Mouse (Mus musculus): ENCODE data around the gene Ttll5. TPM values are rescaled to one million over a fixed set of nuclear protein-coding genes. Genes with fewer than 3 reads are reported as not detected.
A peak's percentile ranks its signal among the peaks of the same experiment; 100 is the strongest.

Ttll5 gene
- polyA plus RNA-seq, 2 experiments: 13.9 to 16.3 TPM

DNA sequence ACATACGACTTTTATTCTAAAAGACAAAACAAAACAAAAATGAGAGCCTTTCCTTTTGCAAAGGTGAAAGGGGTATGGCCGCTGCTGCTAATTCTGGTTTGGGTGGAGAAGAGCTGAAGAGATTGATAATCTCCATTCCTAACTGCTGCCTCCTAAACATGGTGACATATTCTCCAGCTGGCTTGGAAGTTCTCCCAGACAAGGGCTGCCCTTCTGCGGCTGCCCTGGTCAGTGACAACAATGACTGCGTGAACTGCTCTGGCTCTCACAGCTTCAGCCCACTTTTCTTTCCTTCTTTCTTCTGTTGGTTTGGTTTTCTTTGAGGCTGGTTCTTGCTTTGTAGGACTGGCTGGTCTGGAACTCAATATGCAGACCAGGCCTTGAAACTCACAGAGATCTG lies 163.7 kb downstream of the Ttll5 start:
- no peak for TF ChIP-seq POLR2A (IDR thresholded peaks at IDR 0.05; ENCODE audit: borderline replicate concordance, extremely low read depth, insufficient read depth, insufficient read length)
- Histone ChIP-seq H3K27me3 (ENCODE audit: control insufficient read depth, insufficient read depth, low read length) (no peaks in the 10 kb centered on the region), H3K27ac (replicated peaks; ENCODE audit: low read depth, low read length) (no peak overlapping the region), H3K4me1 (ENCODE audit: control insufficient read depth, insufficient read depth, low read length) (peaks cover 12% of the 10 kb centered on the region; the same call in 1 of the 2 replicates), H3K36me3 (ENCODE audit: control insufficient read depth, insufficient read depth, low read length) (no peaks in the 10 kb centered on the region), H3K9me3 (ENCODE audit: control insufficient read depth, low read length) (no peaks in the 10 kb centered on the region), H3K9ac (ENCODE audit: low read depth, low read length, severe bottlenecking) (no peak overlapping the region), H3K4me3 (replicated peaks; ENCODE audit: low read length) (no peak overlapping the region), H3K4me2 (replicated peaks; ENCODE audit: low read depth, low read length, severe bottlenecking) (no peak overlapping the region)
- WGBS: 99% methylated on average over 4 of the region's 4 CpGs
- no peak for DNase-seq (ENCODE audit: low spot score)
- ATAC-seq (ENCODE audit: low FRiP score, low read depth): no peak

GRCm38 (mm10) chr12:85988818-85989377 lies 164.4 kb downstream of the Ttll5 start:
- H3K9me3 ChIP-seq (ENCODE audit: control insufficient read depth, low read length): no peaks in the 10 kb centered on the region
- H3K27ac ChIP-seq (replicated peaks; ENCODE audit: low read depth, low read length): no peak overlapping the region
- DNase-seq (ENCODE audit: low spot score): no peak
- H3K4me2 ChIP-seq (replicated peaks; ENCODE audit: low read depth, low read length, severe bottlenecking): no peak overlapping the region
- no peak for ATAC-seq (ENCODE audit: low FRiP score, low read depth)
- no peak overlapping the region for H3K9ac ChIP-seq (ENCODE audit: low read depth, low read length, severe bottlenecking)
- 78% methylated on average over 4 of the region's 4 CpGs for whole genome bisulfite sequencing
- TF ChIP-seq POLR2A (IDR thresholded peaks at IDR 0.05; ENCODE audit: borderline replicate concordance, extremely low read depth, insufficient read depth, insufficient read length): no peak
- H3K4me1 ChIP-seq (ENCODE audit: control insufficient read depth, insufficient read depth, low read length): peaks cover 20% of the 10 kb centered on the region
- no peak overlapping the region for H3K4me3 ChIP-seq (replicated peaks; ENCODE audit: low read length)
- H3K36me3 ChIP-seq (ENCODE audit: control insufficient read depth, insufficient read depth, low read length): no peaks in the 10 kb centered on the region
- no peaks in the 10 kb centered on the region for H3K27me3 ChIP-seq (ENCODE audit: control insufficient read depth, insufficient read depth, low read length)

GRCm38 (mm10) chr12:85992013-85992837 lies 167.8 kb downstream of the Ttll5 start:
- Histone ChIP-seq H3K4me3 (replicated peaks; ENCODE audit: low read length) (no peak overlapping the region), H3K4me2 (replicated peaks; ENCODE audit: low read depth, low read length, severe bottlenecking) (no peak overlapping the region), H3K27me3 (ENCODE audit: control insufficient read depth, insufficient read depth, low read length) (no peaks in the 10 kb centered on the region), H3K9ac (ENCODE audit: low read depth, low read length, severe bottlenecking) (no peak overlapping the region), H3K27ac (replicated peaks; ENCODE audit: low read depth, low read length) (no peak overlapping the region), H3K9me3 (ENCODE audit: control insufficient read depth, low read length) (no peaks in the 10 kb centered on the region), H3K4me1 (ENCODE audit: control insufficient read depth, insufficient read depth, low read length) (peaks cover 23% of the 10 kb centered on the region), H3K36me3 (ENCODE audit: control insufficient read depth, insufficient read depth, low read length) (peaks cover 4% of the 10 kb centered on the region; the same call in 1 of the 2 replicates)
- no peak for ATAC-seq (ENCODE audit: low FRiP score, low read depth)
- WGBS: 75% methylated on average over 7 of the region's 7 CpGs
- no peak for TF ChIP-seq POLR2A (IDR thresholded peaks at IDR 0.05; ENCODE audit: borderline replicate concordance, extremely low read depth, insufficient read depth, insufficient read length)
- no peak for DNase-seq (ENCODE audit: low spot score)

DNA sequence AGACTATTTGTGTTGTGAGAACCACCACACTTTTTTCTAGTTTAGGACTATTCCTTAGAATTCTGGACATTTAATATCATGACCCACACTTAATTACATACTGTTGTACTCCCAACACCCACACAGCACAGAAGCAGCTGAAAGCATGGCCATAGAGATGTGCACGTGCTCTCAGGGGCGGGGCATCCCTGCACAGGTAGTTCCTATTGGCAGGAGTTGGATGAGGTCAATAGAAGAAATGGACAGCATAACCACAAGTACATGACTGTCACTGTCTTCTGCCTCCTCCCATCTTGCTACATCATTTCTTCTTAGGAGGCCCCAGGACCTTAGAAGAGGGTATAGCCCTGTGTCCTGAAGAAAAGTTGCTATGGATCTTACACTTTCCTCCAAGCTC lies 168.4 kb downstream of the Ttll5 start:
- H3K4me3 ChIP-seq (replicated peaks; ENCODE audit: low read length): no peak overlapping the region
- ATAC-seq (ENCODE audit: low FRiP score, low read depth): no peak
- peaks cover 4% of the 10 kb centered on the region; the same call in 1 of the 2 replicates for H3K36me3 ChIP-seq (ENCODE audit: control insufficient read depth, insufficient read depth, low read length)
- no peak overlapping the region for H3K4me2 ChIP-seq (replicated peaks; ENCODE audit: low read depth, low read length, severe bottlenecking)
- no peaks in the 10 kb centered on the region for H3K9me3 ChIP-seq (ENCODE audit: control insufficient read depth, low read length)
- peaks cover 23% of the 10 kb centered on the region for H3K4me1 ChIP-seq (ENCODE audit: control insufficient read depth, insufficient read depth, low read length)
- no peak for TF ChIP-seq POLR2A (IDR thresholded peaks at IDR 0.05; ENCODE audit: borderline replicate concordance, extremely low read depth, insufficient read depth, insufficient read length)
- H3K27ac ChIP-seq (replicated peaks; ENCODE audit: low read depth, low read length): no peak overlapping the region
- H3K27me3 ChIP-seq (ENCODE audit: control insufficient read depth, insufficient read depth, low read length): no peaks in the 10 kb centered on the region
- 88% methylated on average over 2 of the region's 2 CpGs for WGBS
- H3K9ac ChIP-seq (ENCODE audit: low read depth, low read length, severe bottlenecking): no peak overlapping the region
- DNase-seq (ENCODE audit: low spot score): no peak

GRCm38 (mm10) chr12:85993790-85994360 lies 169.4 kb downstream of the Ttll5 start:
- 24% methylated on average over 5 of the region's 5 CpGs for WGBS
- no peak overlapping the region for H3K27ac ChIP-seq (replicated peaks; ENCODE audit: low read depth, low read length)
- no peak for TF ChIP-seq POLR2A (IDR thresholded peaks at IDR 0.05; ENCODE audit: borderline replicate concordance, extremely low read depth, insufficient read depth, insufficient read length)

More at GRCm38 (mm10) chr12:85993790-85994360, 169.4 kb downstream of the Ttll5 start:
- DNase-seq (ENCODE audit: low spot score): peak; percentile 41
- Histone ChIP-seq H3K9me3 (ENCODE audit: control insufficient read depth, low read length) (no peaks in the 10 kb centered on the region), H3K4me3 (replicated peaks; ENCODE audit: low read length) (no peak overlapping the region), H3K36me3 (ENCODE audit: control insufficient read depth, insufficient read depth, low read length) (peaks cover 4% of the 10 kb centered on the region; the same call in 1 of the 2 replicates), H3K4me1 (ENCODE audit: control insufficient read depth, insufficient read depth, low read length) (peaks cover 26% of the 10 kb centered on the region), H3K9ac (ENCODE audit: low read depth, low read length, severe bottlenecking) (no peak overlapping the region), H3K4me2 (replicated peaks; ENCODE audit: low read depth, low read length, severe bottlenecking) (no peak overlapping the region), H3K27me3 (ENCODE audit: control insufficient read depth, insufficient read depth, low read length) (no peaks in the 10 kb centered on the region)
- peak; percentile 62 for ATAC-seq (ENCODE audit: low FRiP score, low read depth)
